Mouse (Mus musculus) liver, embryonic 12.5 days (tissue): ENCODE measurements around the gene Helz. TPM values are rescaled to one million over a fixed set of nuclear protein-coding genes. Genes with fewer than 3 reads are reported as not detected.
A peak's percentile ranks its signal among the peaks of the same experiment; 100 is the strongest.
"Not testable (repeated sequence)": the region's sequence is repeated elsewhere in the genome, so short reads cannot be mapped to it uniquely, and the experiment has no call there.

Experiments
- ATAC-seq: fragments of 200-750 bp; cut with Nextera tagmentation; 2 replicates; pipeline ENCODE4 v1.8.0; 2017; ENCODE audit warnings: moderate number of reproducible peaks, mild to moderate bottlenecking, moderate library complexity
- H3K27ac ChIP-seq: fragments of 300-500 bp; sonication (generic); 2 replicates; pipeline ENCODE4 v1.5.1; 2016; ENCODE audit warnings: mild to moderate bottlenecking
- H3K27me3 ChIP-seq: fragments of 300-500 bp; sonication (generic); replicated peaks from 2 replicates; pipeline ENCODE4 v1.6.1; 2016; ENCODE audit warnings: mild to moderate bottlenecking, moderate library complexity
- H3K36me3 ChIP-seq: fragments of 300-500 bp; sonication (generic); 2 replicates; pipeline ENCODE4 v1.6.1; 2016; ENCODE audit warnings: mild to moderate bottlenecking, moderate library complexity
- H3K4me1 ChIP-seq: fragments of 300-500 bp; sonication (generic); 2 replicates; pipeline ENCODE4 v1.6.1; 2016
- H3K4me2 ChIP-seq: fragments of 300-500 bp; sonication (generic); 2 replicates; pipeline ENCODE4 v1.6.1; 2016; ENCODE audit warnings: mild to moderate bottlenecking, moderate library complexity
- H3K4me3 ChIP-seq: fragments of 300-500 bp; sonication (generic); 2 replicates; pipeline ENCODE4 v1.5.1; 2016; ENCODE audit warnings: mild to moderate bottlenecking, moderate library complexity
- H3K9ac ChIP-seq: fragments of 300-500 bp; sonication (generic); 2 replicates; pipeline ENCODE4 v1.6.1; 2016; ENCODE audit warnings: mild to moderate bottlenecking, moderate library complexity
- H3K9me3 ChIP-seq: fragments of 300-500 bp; sonication (generic); replicated peaks from 2 replicates; pipeline ENCODE4 v1.6.1; 2016; ENCODE audit warnings: mild to moderate bottlenecking, moderate library complexity
- WGBS: fragments of 180-500 bp; shearing (Covaris S2); methylation state at CpG from one replicate; pipeline ENCODE4 v1.1.7; 2016; ENCODE audit not compliant: insufficient replicate concordance; 5-methylcytosine and 5-hydroxymethylcytosine counted together
- polyA plus RNA-seq: library from polyadenylated mRNA; unstranded; fragments of >200 nt; fragmentation: Nextera tagmentation; extraction: Ambion mirVana; gene quantifications from 2 replicates; pipeline ENCODE4 v1.2.1, GENCODE M21; 2016

Helz gene
- polyA plus RNA-seq, 1 experiment from 2014 or later: 10.6 TPM

DNA sequence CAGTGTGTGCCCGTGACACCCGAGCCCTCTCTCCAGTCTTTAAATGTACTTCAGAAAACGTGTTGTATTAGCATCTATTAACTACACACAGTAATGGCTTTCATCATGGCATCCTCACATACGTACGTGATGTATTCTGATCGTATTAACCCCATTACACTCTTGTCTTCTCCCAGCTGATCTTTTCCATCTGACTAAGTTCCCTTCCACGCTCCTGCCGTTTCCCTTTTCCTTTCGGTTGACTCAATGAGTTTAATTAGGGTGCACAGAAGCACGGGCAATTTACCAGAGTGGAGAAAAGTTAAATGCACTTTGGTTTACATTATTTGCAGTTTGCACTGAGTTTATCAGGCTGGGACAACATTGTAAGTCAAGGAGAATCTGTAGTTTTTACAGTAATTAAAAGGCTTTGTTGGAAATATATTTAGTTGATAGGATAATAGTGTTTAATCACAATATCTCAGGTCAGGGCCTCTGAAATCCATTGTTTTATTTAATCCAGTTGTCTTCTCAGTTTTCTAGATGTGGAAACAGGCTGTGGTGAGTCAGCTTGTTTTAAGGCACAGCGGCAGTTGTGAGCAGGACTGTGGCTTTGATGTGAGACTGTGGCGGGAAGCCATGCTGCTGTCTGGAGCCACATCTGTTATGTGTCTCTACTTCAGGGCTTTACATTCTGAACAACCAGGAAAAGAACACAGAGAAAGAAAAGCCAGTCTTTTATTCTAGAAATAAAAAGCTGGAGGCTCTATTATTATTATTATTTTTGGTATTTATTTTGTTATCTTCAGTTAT is 37.1 kb downstream of the Helz start:
- Histone ChIP-seq H3K4me1 (peaks cover 9% of the 10 kb centered on the region), H3K4me3 (no peak overlapping the region), H3K27ac (no peak overlapping the region), H3K4me2 (no peak overlapping the region), H3K27me3 (no peaks in the 10 kb centered on the region), H3K36me3 (peaks cover 61% of the 10 kb centered on the region), H3K9ac (no peak overlapping the region), H3K9me3 (no peaks in the 10 kb centered on the region)
- WGBS: 78% methylated on average over 12 of the region's 12 CpGs
- ATAC-seq: no peak

GRCm38 (mm10) chr11:107586129-107586528 is 38.4 kb downstream of the Helz start:
- not testable (repeated sequence) for H3K4me3 ChIP-seq, H3K4me1 ChIP-seq, H3K9ac ChIP-seq, H3K27ac ChIP-seq, H3K9me3 ChIP-seq, H3K4me2 ChIP-seq, H3K27me3 ChIP-seq, ATAC-seq
- peaks cover 49% of the 10 kb centered on the region for H3K36me3 ChIP-seq
- WGBS: 69% methylated on average over 5 of the region's 5 CpGs

DNA sequence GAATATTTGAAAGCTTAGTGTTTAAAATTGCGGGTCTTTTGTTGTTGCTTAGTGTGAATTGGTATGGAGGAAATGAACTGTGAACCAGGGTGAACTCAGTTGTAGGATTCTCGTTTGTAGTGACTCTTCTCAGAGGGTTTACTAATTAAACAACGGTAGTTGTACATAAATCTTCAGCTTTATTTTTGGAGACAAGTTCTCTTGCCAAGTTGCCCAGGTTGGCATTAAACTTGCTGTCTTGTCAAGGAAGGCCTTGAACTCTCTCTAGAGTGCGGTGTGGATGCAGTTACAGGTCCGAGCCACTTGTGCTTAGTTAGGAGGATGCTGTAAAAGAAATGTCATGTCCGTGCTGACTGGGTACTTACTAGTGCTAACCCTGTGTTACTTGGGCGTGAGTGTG is 39.4 kb downstream of the Helz start:
- peaks cover 48% of the 10 kb centered on the region for H3K36me3 ChIP-seq
- no peak for ATAC-seq

DNA sequence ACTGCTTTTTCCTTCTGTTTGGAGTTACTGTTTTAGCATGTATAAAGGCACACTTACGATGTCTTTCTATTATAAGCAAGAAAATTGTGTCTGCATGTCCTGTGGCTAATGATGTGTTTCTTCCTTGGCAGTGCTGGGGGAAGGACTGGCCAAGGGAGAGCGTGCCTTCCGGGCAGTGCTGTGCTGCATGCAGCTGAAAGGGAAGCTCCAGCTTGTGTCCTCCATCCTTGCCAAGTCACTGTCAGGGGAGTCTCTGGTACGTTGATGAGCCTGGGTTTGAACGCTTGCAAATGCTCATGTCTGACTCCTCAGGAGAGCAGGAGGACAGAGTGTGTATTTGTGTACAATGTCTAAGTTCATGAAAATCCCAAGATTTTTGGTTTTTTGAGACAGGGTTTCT is 44.8 kb downstream of the Helz start:
- H3K36me3 ChIP-seq: peaks cover 54% of the 10 kb centered on the region
- 92% methylated on average over 5 of the region's 5 CpGs for WGBS
- ATAC-seq: no peak
- H3K9me3 ChIP-seq: no peaks in the 10 kb centered on the region
- H3K27me3 ChIP-seq: no peaks in the 10 kb centered on the region
- H3K27ac ChIP-seq: no peak overlapping the region
- no peak overlapping the region for H3K9ac ChIP-seq
- H3K4me3 ChIP-seq: no peak overlapping the region
- H3K4me1 ChIP-seq: no peaks in the 10 kb centered on the region
- H3K4me2 ChIP-seq: no peak overlapping the region

More for the DNA sequence above, 39.4 kb downstream of the Helz start:
- Histone ChIP-seq H3K27ac (no peak overlapping the region), H3K4me1 (peaks cover 9% of the 10 kb centered on the region), H3K9me3 (no peaks in the 10 kb centered on the region), H3K4me2 (no peak overlapping the region), H3K27me3 (no peaks in the 10 kb centered on the region), H3K9ac (no peak overlapping the region), H3K4me3 (no peak overlapping the region)
- WGBS: 86% methylated on average over 7 of the region's 7 CpGs

DNA sequence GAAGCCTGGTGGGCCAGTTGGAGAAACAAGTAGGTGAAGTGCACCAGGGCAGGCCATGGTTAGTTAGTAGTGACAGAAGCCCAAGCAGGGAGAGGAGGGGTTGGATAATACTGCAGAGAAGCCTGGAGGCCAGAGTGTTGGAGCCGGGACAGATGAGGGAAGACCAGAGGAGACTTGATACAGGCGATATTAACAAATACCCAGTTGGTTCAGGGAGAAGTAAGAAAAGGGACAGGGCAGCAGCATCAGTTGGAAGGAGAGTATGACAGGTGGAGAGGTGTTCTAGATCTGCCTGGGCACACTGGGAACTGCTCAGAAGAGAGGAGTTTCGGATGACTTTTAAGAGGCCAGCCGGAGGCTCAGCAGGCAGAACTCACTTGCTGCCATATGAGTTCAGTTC is 49.7 kb downstream of the Helz start:
- no peak overlapping the region for H3K27ac ChIP-seq
- H3K27me3 ChIP-seq: no peaks in the 10 kb centered on the region
- H3K4me3 ChIP-seq: no peak overlapping the region
- ATAC-seq: no peak
- 85% methylated on average over 4 of the region's 4 CpGs for WGBS
- no peaks in the 10 kb centered on the region for H3K9me3 ChIP-seq
- no peaks in the 10 kb centered on the region for H3K4me1 ChIP-seq
- no peak overlapping the region for H3K9ac ChIP-seq
- no peak overlapping the region for H3K4me2 ChIP-seq
- H3K36me3 ChIP-seq: peaks cover 84% of the 10 kb centered on the region

- 89% methylated on average over 7 of the region's 7 CpGs for WGBS
- peaks cover 74% of the 10 kb centered on the region for H3K36me3 ChIP-seq
These were observed 58.0 kb downstream of the Helz start for GRCm38 (mm10) chr11:107605694-107606093.

GRCm38 (mm10) chr11:107613906-107614305 is 66.2 kb downstream of the Helz start:
- Histone ChIP-seq H3K27ac (no peak overlapping the region), H3K4me2 (no peak overlapping the region), H3K4me1 (no peaks in the 10 kb centered on the region), H3K9ac (no peak overlapping the region), H3K9me3 (no peaks in the 10 kb centered on the region), H3K36me3 (peaks cover 64% of the 10 kb centered on the region), H3K27me3 (no peaks in the 10 kb centered on the region), H3K4me3 (no peak overlapping the region)
- no peak for ATAC-seq
- WGBS: 90% methylated on average over 5 of the region's 5 CpGs

More at GRCm38 (mm10) chr11:107605694-107606093, 58.0 kb downstream of the Helz start:
- Histone ChIP-seq H3K9ac (no peak overlapping the region), H3K9me3 (no peaks in the 10 kb centered on the region), H3K27ac (no peak overlapping the region), H3K4me2 (no peak overlapping the region), H3K4me1 (no peaks in the 10 kb centered on the region; the same call in 1 of the 2 replicates), H3K27me3 (no peaks in the 10 kb centered on the region), H3K4me3 (no peak overlapping the region)
- ATAC-seq: peak; percentile 40; the same call in 1 of the 2 replicates

DNA sequence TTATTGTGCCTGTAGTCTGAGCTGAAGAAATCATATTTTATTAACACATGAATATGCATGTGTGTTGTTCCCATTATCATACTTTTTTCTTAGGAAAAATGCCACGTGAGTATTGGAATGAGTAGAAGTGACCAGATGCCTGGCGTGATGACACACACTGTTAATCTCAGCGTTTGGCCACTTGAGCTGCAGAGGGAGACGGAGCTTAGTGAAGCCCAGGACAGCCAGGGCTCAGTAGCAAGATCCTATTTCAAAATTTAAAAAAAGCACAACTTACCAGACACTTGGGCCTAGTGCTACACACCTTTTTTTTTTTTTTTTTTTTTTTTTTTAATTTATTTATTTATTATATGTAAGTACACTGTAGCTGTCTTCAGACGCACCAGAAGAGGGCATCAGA is 68.0 kb downstream of the Helz start:
- H3K9ac ChIP-seq: no peak overlapping the region
- H3K4me3 ChIP-seq: no peak overlapping the region
- H3K36me3 ChIP-seq: peaks cover 76% of the 10 kb centered on the region
- H3K27ac ChIP-seq: no peak overlapping the region
- H3K27me3 ChIP-seq: no peaks in the 10 kb centered on the region
- no peaks in the 10 kb centered on the region for H3K9me3 ChIP-seq
- no peaks in the 10 kb centered on the region for H3K4me1 ChIP-seq
- no peak overlapping the region for H3K4me2 ChIP-seq
- 90% methylated on average over 4 of the region's 5 CpGs for WGBS
- no peak for ATAC-seq

- Histone ChIP-seq H3K4me1 (no peaks in the 10 kb centered on the region), H3K4me2 (no peak overlapping the region), H3K9ac (no peak overlapping the region), H3K36me3 (peaks cover 76% of the 10 kb centered on the region), H3K9me3 (no peaks in the 10 kb centered on the region), H3K27ac (no peak overlapping the region), H3K4me3 (no peak overlapping the region), H3K27me3 (no peaks in the 10 kb centered on the region)
- no peak for ATAC-seq
- 73% methylated on average over 5 of the region's 5 CpGs for WGBS
These were observed 70.2 kb downstream of the Helz start for GRCm38 (mm10) chr11:107617976-107618375.

- Histone ChIP-seq H3K36me3 (peaks cover 58% of the 10 kb centered on the region), H3K9ac (no peak overlapping the region), H3K27ac (no peak overlapping the region), H3K9me3 (no peaks in the 10 kb centered on the region), H3K4me3 (no peak overlapping the region), H3K4me1 (no peaks in the 10 kb centered on the region), H3K27me3 (no peaks in the 10 kb centered on the region), H3K4me2 (no peak overlapping the region)
- ATAC-seq: no peak
- WGBS: 84% methylated on average over 3 of the region's 3 CpGs
These were observed 76.9 kb downstream of the Helz start for GRCm38 (mm10) chr11:107624661-107625060.

GRCm38 (mm10) chr11:107625746-107626145 is 78.0 kb downstream of the Helz start:
- Histone ChIP-seq H3K27ac (no peak overlapping the region), H3K27me3 (no peaks in the 10 kb centered on the region), H3K4me2 (no peak overlapping the region), H3K9ac (no peak overlapping the region), H3K9me3 (no peaks in the 10 kb centered on the region), H3K36me3 (peaks cover 48% of the 10 kb centered on the region), H3K4me3 (no peak overlapping the region), H3K4me1 (no peaks in the 10 kb centered on the region)
- 84% methylated on average over 11 of the region's 11 CpGs for WGBS
- no peak for ATAC-seq

- H3K36me3 ChIP-seq: peaks cover 67% of the 10 kb centered on the region
- no peak overlapping the region for H3K27ac ChIP-seq
- 55% methylated on average over 4 of the region's 4 CpGs for WGBS
- H3K4me2 ChIP-seq: no peak overlapping the region
- no peak for ATAC-seq
- H3K4me1 ChIP-seq: no peaks in the 10 kb centered on the region
- no peaks in the 10 kb centered on the region for H3K9me3 ChIP-seq
- H3K9ac ChIP-seq: no peak overlapping the region
- H3K27me3 ChIP-seq: no peaks in the 10 kb centered on the region
- H3K4me3 ChIP-seq: no peak overlapping the region
These were observed 81.8 kb downstream of the Helz start for GRCm38 (mm10) chr11:107629504-107629903.

DNA sequence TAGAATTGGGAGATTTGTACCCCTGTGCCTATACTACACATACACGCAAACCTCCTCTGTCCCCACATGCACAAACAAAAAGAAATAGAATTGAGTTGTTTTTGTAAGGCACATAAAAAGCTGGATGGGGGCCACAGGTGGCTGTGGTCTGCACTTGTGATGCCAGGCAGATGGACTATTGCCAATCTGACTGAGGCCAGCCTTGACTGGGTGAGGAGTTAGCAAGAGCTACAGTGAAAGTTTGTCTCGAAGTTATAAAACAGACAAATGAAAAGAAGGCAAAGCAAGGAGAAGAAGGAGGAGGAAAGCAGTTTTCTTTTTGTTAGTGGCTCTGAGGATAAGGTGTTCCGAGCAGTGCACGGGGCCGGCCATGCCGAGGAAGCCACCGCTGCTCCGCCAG is 82.2 kb downstream of the Helz start:
- Histone ChIP-seq H3K9ac (no peak overlapping the region), H3K27me3 (no peaks in the 10 kb centered on the region), H3K4me2 (no peak overlapping the region), H3K4me1 (no peaks in the 10 kb centered on the region), H3K9me3 (no peaks in the 10 kb centered on the region), H3K27ac (no peak overlapping the region), H3K4me3 (no peak overlapping the region), H3K36me3 (peaks cover 70% of the 10 kb centered on the region)
- WGBS: 85% methylated on average over 8 of the region's 8 CpGs
- no peak for ATAC-seq
